Mouse (Mus musculus) thymus, adult 2 months (tissue): ENCODE measurements around the gene Rpn2.

ENCODE experiments used
- CTCF ChIP-seq: fragments of 200-500 bp; IDR thresholded peaks from 2 replicates; pipeline ENCODE4 v1.5.1; 2012; ENCODE audit warnings: mild to moderate bottlenecking, control low read depth, low read length, moderate library complexity, borderline replicate concordance; ENCODE audit not compliant: control insufficient read depth, poor library complexity, insufficient read depth; ENCODE audit errors: extremely low read depth
- POLR2A ChIP-seq: fragments of 200-500 bp; IDR thresholded peaks from 2 replicates; pipeline ENCODE4 v1.6.1; 2012; ENCODE audit warnings: mild to moderate bottlenecking, low read length, control low read depth, moderate library complexity; ENCODE audit not compliant: control insufficient read depth, poor library complexity, insufficient read depth; ENCODE audit errors: extremely low read depth

DNA sequence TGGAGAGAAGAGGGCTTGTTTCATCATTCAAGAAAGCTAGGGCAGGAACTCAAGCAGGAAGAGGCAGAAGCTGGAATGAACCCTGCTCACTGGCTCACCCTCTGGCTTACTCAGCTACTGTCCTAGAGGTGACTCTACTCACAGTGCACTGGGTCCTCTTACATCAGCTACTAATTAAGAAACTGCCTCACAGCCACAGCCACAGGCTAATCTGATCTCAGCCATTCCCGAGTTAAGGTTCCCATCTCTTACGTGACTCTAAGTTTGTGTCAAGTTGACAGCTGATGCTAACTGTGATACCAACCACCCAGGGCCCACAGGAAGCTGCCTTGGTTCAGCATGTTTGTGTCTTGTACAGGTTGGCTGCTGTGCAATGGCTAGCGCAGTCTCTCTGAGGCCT is 84.2 kb downstream of the Rpn2 start:
- no peak for TF ChIP-seq CTCF
- no peak for TF ChIP-seq POLR2A
